Mouse (Mus musculus): ENCODE results near the gene Fam102a. TPM values are rescaled to one million over a fixed set of nuclear protein-coding genes. Genes with fewer than 3 reads are reported as not detected.

Fam102a gene
- polyA plus RNA-seq, 1 experiment from 2014 or later: 11.4 TPM

GRCm38 (mm10) chr2:32555484-32555883 lies 20.4 kb downstream of the Fam102a start:
- no peaks in the 10 kb centered on the region for H3K27me3 ChIP-seq (replicated peaks; ENCODE audit: control insufficient read depth, insufficient read depth, low read length)
- peaks cover 5% of the 10 kb centered on the region; the same call in 1 of the 2 replicates for H3K4me1 ChIP-seq (replicated peaks; ENCODE audit: control insufficient read depth, insufficient read depth, low read length)
- H3K9ac ChIP-seq (ENCODE audit: low read length): no peak overlapping the region
- no peak for DNase-seq (ENCODE audit: low spot score)
- no peak overlapping the region for H3K4me3 ChIP-seq (ENCODE audit: low read depth, low read length)
- ATAC-seq (replicated peaks; ENCODE audit: low FRiP score, low TSS enrichment, low read depth): no peak
- H3K4me2 ChIP-seq (ENCODE audit: low read length): no peak overlapping the region
- peaks cover 9% of the 10 kb centered on the region; the same call in 1 of the 2 replicates for H3K36me3 ChIP-seq (ENCODE audit: control insufficient read depth, insufficient read depth, low read length)
- H3K9me3 ChIP-seq (ENCODE audit: control insufficient read depth, low read length): no peaks in the 10 kb centered on the region
- WGBS: 51% methylated on average over 4 of the region's 4 CpGs
- 0 out of 2 replicates have a peak overlapping the region, but pooled peaks have one; percentile 33 for H3K27ac ChIP-seq (ENCODE audit: low read depth)

- no peaks in the 10 kb centered on the region for H3K9me3 ChIP-seq (ENCODE audit: control insufficient read depth, low read length)
- DNase-seq (ENCODE audit: low spot score): no peak
- no peak overlapping the region for H3K4me2 ChIP-seq (ENCODE audit: low read length)
- no peak for ATAC-seq (replicated peaks; ENCODE audit: low FRiP score, low TSS enrichment, low read depth)
- H3K27me3 ChIP-seq (replicated peaks; ENCODE audit: control insufficient read depth, insufficient read depth, low read length): no peaks in the 10 kb centered on the region
- no peak overlapping the region for H3K4me3 ChIP-seq (ENCODE audit: low read depth, low read length)
- 76% methylated on average over 7 of the region's 7 CpGs for WGBS
- no peak overlapping the region for H3K27ac ChIP-seq (ENCODE audit: low read depth)
- peaks cover 5% of the 10 kb centered on the region; the same call in 1 of the 2 replicates for H3K4me1 ChIP-seq (replicated peaks; ENCODE audit: control insufficient read depth, insufficient read depth, low read length)
- H3K36me3 ChIP-seq (ENCODE audit: control insufficient read depth, insufficient read depth, low read length): peaks cover 11% of the 10 kb centered on the region; the same call in 1 of the 2 replicates
- no peak overlapping the region for H3K9ac ChIP-seq (ENCODE audit: low read length)
These were observed 20.9 kb downstream of the Fam102a start for GRCm38 (mm10) chr2:32556019-32556418.

GRCm38 (mm10) chr2:32559570-32559969 lies 24.4 kb downstream of the Fam102a start:
- peaks cover 5% of the 10 kb centered on the region; the same call in 1 of the 2 replicates for H3K4me1 ChIP-seq (replicated peaks; ENCODE audit: control insufficient read depth, insufficient read depth, low read length)
- H3K9ac ChIP-seq (ENCODE audit: low read length): no peak overlapping the region
- H3K9me3 ChIP-seq (ENCODE audit: control insufficient read depth, low read length): no peaks in the 10 kb centered on the region
- no peak overlapping the region for H3K27ac ChIP-seq (ENCODE audit: low read depth)
- no peaks in the 10 kb centered on the region for H3K27me3 ChIP-seq (replicated peaks; ENCODE audit: control insufficient read depth, insufficient read depth, low read length)
- peaks cover 37% of the 10 kb centered on the region for H3K36me3 ChIP-seq (ENCODE audit: control insufficient read depth, insufficient read depth, low read length)
- WGBS: 82% methylated on average over 5 of the region's 5 CpGs
- ATAC-seq (replicated peaks; ENCODE audit: low FRiP score, low TSS enrichment, low read depth) (peak; percentile 69), DNase-seq (ENCODE audit: low spot score) (no peak)
- no peak overlapping the region for H3K4me3 ChIP-seq (ENCODE audit: low read depth, low read length)
- no peak overlapping the region for H3K4me2 ChIP-seq (ENCODE audit: low read length)

GRCm38 (mm10) chr2:32566536-32567063 lies 31.5 kb downstream of the Fam102a start:
- ATAC-seq (replicated peaks; ENCODE audit: low FRiP score, low TSS enrichment, low read depth): no peak
- H3K27me3 ChIP-seq (replicated peaks; ENCODE audit: control insufficient read depth, insufficient read depth, low read length): no peaks in the 10 kb centered on the region
- H3K27ac ChIP-seq (ENCODE audit: low read depth): no peak overlapping the region
- H3K9ac ChIP-seq (ENCODE audit: low read length): no peak overlapping the region
- H3K36me3 ChIP-seq (ENCODE audit: control insufficient read depth, insufficient read depth, low read length): peaks cover 67% of the 10 kb centered on the region
- peaks cover 4% of the 10 kb centered on the region; the same call in 1 of the 2 replicates for H3K4me1 ChIP-seq (replicated peaks; ENCODE audit: control insufficient read depth, insufficient read depth, low read length)
- peak; percentile 80 for DNase-seq (ENCODE audit: low spot score)
- H3K9me3 ChIP-seq (ENCODE audit: control insufficient read depth, low read length): no peaks in the 10 kb centered on the region
- 48% methylated on average over 4 of the region's 4 CpGs for WGBS
- H3K4me3 ChIP-seq (ENCODE audit: low read depth, low read length): no peak overlapping the region
- no peak overlapping the region for H3K4me2 ChIP-seq (ENCODE audit: low read length)

- H3K4me2 ChIP-seq (ENCODE audit: low read length): no peak overlapping the region
- no peak overlapping the region for H3K9ac ChIP-seq (ENCODE audit: low read length)
- DNase-seq (ENCODE audit: low spot score): no peak
- ATAC-seq (replicated peaks; ENCODE audit: low FRiP score, low TSS enrichment, low read depth): no peak
- H3K9me3 ChIP-seq (ENCODE audit: control insufficient read depth, low read length): no peaks in the 10 kb centered on the region
- WGBS: 65% methylated on average over 5 of the region's 5 CpGs
- H3K4me3 ChIP-seq (ENCODE audit: low read depth, low read length): no peak overlapping the region
- peaks cover 61% of the 10 kb centered on the region for H3K36me3 ChIP-seq (ENCODE audit: control insufficient read depth, insufficient read depth, low read length)
- H3K27me3 ChIP-seq (replicated peaks; ENCODE audit: control insufficient read depth, insufficient read depth, low read length): no peaks in the 10 kb centered on the region
- H3K4me1 ChIP-seq (replicated peaks; ENCODE audit: control insufficient read depth, insufficient read depth, low read length): peaks cover 7% of the 10 kb centered on the region; the same call in 1 of the 2 replicates
- no peak overlapping the region for H3K27ac ChIP-seq (ENCODE audit: low read depth)
These were observed 33.0 kb downstream of the Fam102a start for GRCm38 (mm10) chr2:32568149-32568548.

DNA sequence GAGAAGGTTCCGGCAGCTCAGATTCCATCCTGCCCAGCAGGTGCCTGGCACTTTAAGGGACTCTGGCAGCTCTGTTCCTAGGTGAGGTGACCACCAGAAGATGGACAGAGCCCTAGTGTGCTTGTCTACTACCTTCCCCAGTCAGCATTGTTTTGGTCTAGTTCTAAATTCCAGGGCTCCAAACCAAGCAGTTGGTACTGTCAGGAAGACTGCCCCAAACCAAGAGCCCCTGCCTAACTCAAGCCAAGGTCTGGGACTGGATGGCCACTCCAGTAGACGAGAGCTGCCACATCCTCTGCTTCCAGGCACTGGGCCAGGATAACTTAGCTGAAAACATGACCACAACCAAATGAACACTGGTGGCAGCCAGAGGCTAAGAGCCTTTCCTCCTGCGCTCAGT lies 33.8 kb downstream of the Fam102a start:
- H3K36me3 ChIP-seq (ENCODE audit: control insufficient read depth, insufficient read depth, low read length): peaks cover 56% of the 10 kb centered on the region
- peaks cover 7% of the 10 kb centered on the region; the same call in 1 of the 2 replicates for H3K4me1 ChIP-seq (replicated peaks; ENCODE audit: control insufficient read depth, insufficient read depth, low read length)
- DNase-seq (ENCODE audit: low spot score) (no peak), ATAC-seq (replicated peaks; ENCODE audit: low FRiP score, low TSS enrichment, low read depth) (no peak)
- no peak overlapping the region for H3K4me3 ChIP-seq (ENCODE audit: low read depth, low read length)
- H3K4me2 ChIP-seq (ENCODE audit: low read length): no peak overlapping the region
- no peak overlapping the region for H3K9ac ChIP-seq (ENCODE audit: low read length)
- 88% methylated on average over 3 of the region's 3 CpGs for WGBS
- H3K9me3 ChIP-seq (ENCODE audit: control insufficient read depth, low read length): no peaks in the 10 kb centered on the region
- no peak overlapping the region for H3K27ac ChIP-seq (ENCODE audit: low read depth)
- H3K27me3 ChIP-seq (replicated peaks; ENCODE audit: control insufficient read depth, insufficient read depth, low read length): no peaks in the 10 kb centered on the region

- Histone ChIP-seq H3K27me3 (replicated peaks; ENCODE audit: control insufficient read depth, insufficient read depth, low read length) (no peaks in the 10 kb centered on the region), H3K9ac (ENCODE audit: low read length) (peak within 1 kb of the TSS; percentile 76), H3K4me3 (ENCODE audit: low read depth, low read length) (peak within 1 kb of the TSS; percentile 89), H3K9me3 (ENCODE audit: control insufficient read depth, low read length) (no peaks in the 10 kb centered on the region), H3K27ac (ENCODE audit: low read depth) (peak within 1 kb of the TSS; percentile 40), H3K4me1 (replicated peaks; ENCODE audit: control insufficient read depth, insufficient read depth, low read length) (peaks cover 7% of the 10 kb centered on the region; the same call in 1 of the 2 replicates), H3K36me3 (ENCODE audit: control insufficient read depth, insufficient read depth, low read length) (peaks cover 37% of the 10 kb centered on the region), H3K4me2 (ENCODE audit: low read length) (peak within 1 kb of the TSS; percentile 91)
- peak; percentile 91 for DNase-seq (ENCODE audit: low spot score)
- 1% methylated on average over 36 of the region's 36 CpGs for WGBS
- peak; percentile 81 for ATAC-seq (replicated peaks; ENCODE audit: low FRiP score, low TSS enrichment, low read depth)
These were observed 35.8 kb downstream of the Fam102a start, which contains the start of gene Dpm2 for GRCm38 (mm10) chr2:32570698-32571494. TSS of gene Dpm2 (plus strand) at chr2:32570858.

DNA sequence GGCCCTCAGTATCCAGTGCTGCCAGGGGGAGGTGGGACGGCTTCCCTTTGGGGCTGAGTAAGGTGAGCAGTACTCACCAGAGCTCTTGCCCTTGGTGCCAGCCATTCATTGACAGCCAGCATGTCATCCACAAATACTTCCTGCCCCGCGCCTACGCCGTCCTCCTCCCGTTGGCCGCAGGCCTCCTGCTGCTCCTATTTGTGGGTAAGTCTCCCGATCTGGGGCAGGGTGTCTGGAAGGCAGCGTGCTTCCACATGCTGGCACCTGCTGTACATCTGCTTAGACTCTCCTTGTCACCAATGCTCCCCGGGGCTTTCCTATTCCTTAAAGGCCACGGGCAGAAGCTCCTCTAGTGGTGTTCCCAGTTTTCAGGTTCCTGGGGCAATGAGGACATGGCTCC lies 37.1 kb downstream of the Fam102a start:
- Histone ChIP-seq H3K9me3 (ENCODE audit: control insufficient read depth, low read length) (no peaks in the 10 kb centered on the region), H3K4me3 (ENCODE audit: low read depth, low read length) (no peak overlapping the region), H3K27me3 (replicated peaks; ENCODE audit: control insufficient read depth, insufficient read depth, low read length) (no peaks in the 10 kb centered on the region; the same call in 1 of the 2 replicates), H3K27ac (ENCODE audit: low read depth) (no peak overlapping the region), H3K36me3 (ENCODE audit: control insufficient read depth, insufficient read depth, low read length) (peaks cover 25% of the 10 kb centered on the region), H3K9ac (ENCODE audit: low read length) (no peak overlapping the region), H3K4me1 (replicated peaks; ENCODE audit: control insufficient read depth, insufficient read depth, low read length) (peaks cover 7% of the 10 kb centered on the region; the same call in 1 of the 2 replicates), H3K4me2 (ENCODE audit: low read length) (no peak overlapping the region)
- no peak for ATAC-seq (replicated peaks; ENCODE audit: low FRiP score, low TSS enrichment, low read depth)
- 89% methylated on average over 11 of the region's 11 CpGs for WGBS
- DNase-seq (ENCODE audit: low spot score): no peak

Measured in intestine, embryonic 14.5 days (tissue).